Mouse (Mus musculus): Measurements from ENCODE around the gene Klkb1. TPM values are rescaled to one million over a fixed set of nuclear protein-coding genes. Genes with fewer than 3 reads are reported as not detected.
A peak's percentile ranks its signal among the peaks of the same experiment; 100 is the strongest.
"Not testable (repeated sequence)": the region's sequence is repeated elsewhere in the genome, so short reads cannot be mapped to it uniquely, and the experiment has no call there.

Gene Klkb1
- polyA plus RNA-seq (2016; fragmentation: Nextera tagmentation; extraction: Ambion mirVana): 0.04 TPM in 1 of 2 replicates, not detected in the other

- Histone ChIP-seq H3K4me3 (replicated peaks) (no peak within 1 kb of the TSS), H3K9ac (no peak within 1 kb of the TSS), H3K9me3 (no peaks in the 10 kb centered on the region), H3K4me2 (no peak within 1 kb of the TSS), H3K27ac (no peak within 1 kb of the TSS), H3K4me1 (no peaks in the 10 kb centered on the region), H3K27me3 (no peaks in the 10 kb centered on the region), H3K36me3 (replicated peaks) (no peaks in the 10 kb centered on the region)
- 91% methylated on average over 7 of the region's 7 CpGs for WGBS
- ATAC-seq (ENCODE audit: low FRiP score): no peak
These were observed at the start of gene Klkb1 for GRCm38 (mm10) chr8:45294687-45295086. Gene Klkb1 (minus strand): TSS chr8:45294859.

GRCm38 (mm10) chr8:45344298-45344697 is 49.6 kb upstream of the Klkb1 start:
- Histone ChIP-seq H3K9me3 (no peaks in the 10 kb centered on the region), H3K27ac (no peak overlapping the region), H3K4me1 (no peaks in the 10 kb centered on the region), H3K36me3 (replicated peaks) (no peaks in the 10 kb centered on the region), H3K27me3 (no peaks in the 10 kb centered on the region), H3K4me3 (replicated peaks) (no peak overlapping the region), H3K9ac (no peak overlapping the region), H3K4me2 (no peak overlapping the region)
- WGBS: 92% methylated on average over 8 of the region's 8 CpGs
- ATAC-seq (ENCODE audit: low FRiP score): no peak

GRCm38 (mm10) chr8:45341630-45342628 is 47.3 kb upstream of the Klkb1 start:
- no peak overlapping the region for H3K4me3 ChIP-seq (replicated peaks)
- H3K4me2 ChIP-seq: no peak overlapping the region
- no peak overlapping the region for H3K9ac ChIP-seq
- H3K27me3 ChIP-seq: no peaks in the 10 kb centered on the region
- H3K4me1 ChIP-seq: no peaks in the 10 kb centered on the region
- no peak for ATAC-seq (ENCODE audit: low FRiP score)
- WGBS: 91% methylated on average over 12 of the region's 12 CpGs
- H3K27ac ChIP-seq: no peak overlapping the region
- H3K36me3 ChIP-seq (replicated peaks): no peaks in the 10 kb centered on the region
- no peaks in the 10 kb centered on the region for H3K9me3 ChIP-seq

GRCm38 (mm10) chr8:45333493-45333892 is 38.8 kb upstream of the Klkb1 start:
- ATAC-seq (ENCODE audit: low FRiP score): peak; percentile 30; the same call in 1 of the 2 replicates
- peak overlapping the region; percentile 58 for H3K4me3 ChIP-seq (replicated peaks)
- H3K9me3 ChIP-seq: no peaks in the 10 kb centered on the region
- peaks cover 19% of the 10 kb centered on the region; the same call in 1 of the 2 replicates for H3K27me3 ChIP-seq
- H3K27ac ChIP-seq: no peak overlapping the region
- 3% methylated on average over 8 of the region's 8 CpGs for WGBS
- H3K9ac ChIP-seq: peak overlapping the region; percentile 73
- H3K4me2 ChIP-seq: peak overlapping the region; percentile 82
- no peaks in the 10 kb centered on the region for H3K36me3 ChIP-seq (replicated peaks)
- peaks cover 8% of the 10 kb centered on the region for H3K4me1 ChIP-seq

- peak within 1 kb of the TSS; percentile 73 for H3K9ac ChIP-seq
- H3K36me3 ChIP-seq (replicated peaks): no peaks in the 10 kb centered on the region
- H3K4me2 ChIP-seq: peak within 1 kb of the TSS; percentile 82
- peaks cover 19% of the 10 kb centered on the region; the same call in 1 of the 2 replicates for H3K27me3 ChIP-seq
- H3K4me1 ChIP-seq: peaks cover 8% of the 10 kb centered on the region
- peak within 1 kb of the TSS; percentile 58 for H3K4me3 ChIP-seq (replicated peaks)
- WGBS: under 1% methylated on average over 44 of the region's 44 CpGs
- H3K9me3 ChIP-seq: no peaks in the 10 kb centered on the region
- no peak within 1 kb of the TSS for H3K27ac ChIP-seq
- ATAC-seq (ENCODE audit: low FRiP score): peak; percentile 86
These were observed 38.2 kb upstream of the Klkb1 start, which contains the start of gene Cyp4v3 for GRCm38 (mm10) chr8:45332685-45333409. Gene Cyp4v3 (minus strand): TSS chr8:45333216.

- Histone ChIP-seq H3K4me1 (peaks cover 8% of the 10 kb centered on the region), H3K4me3 (replicated peaks) (no peak overlapping the region), H3K36me3 (replicated peaks) (no peaks in the 10 kb centered on the region), H3K9me3 (no peaks in the 10 kb centered on the region), H3K27ac (no peak overlapping the region), H3K27me3 (peaks cover 19% of the 10 kb centered on the region; the same call in 1 of the 2 replicates), H3K4me2 (no peak overlapping the region), H3K9ac (no peak overlapping the region)
- ATAC-seq (ENCODE audit: low FRiP score): no peak
- 71% methylated on average over 3 of the region's 3 CpGs for WGBS
These were observed 36.2 kb upstream of the Klkb1 start for GRCm38 (mm10) chr8:45330856-45331255.

- Histone ChIP-seq H3K9ac (no peak overlapping the region), H3K27me3 (peaks cover 14% of the 10 kb centered on the region; the same call in 1 of the 2 replicates), H3K27ac (no peak overlapping the region), H3K36me3 (replicated peaks) (no peaks in the 10 kb centered on the region), H3K4me1 (peaks cover 8% of the 10 kb centered on the region), H3K4me3 (replicated peaks) (no peak overlapping the region), H3K4me2 (no peak overlapping the region), H3K9me3 (no peaks in the 10 kb centered on the region)
- ATAC-seq (ENCODE audit: low FRiP score): no peak
- 89% methylated on average over 6 of the region's 6 CpGs for WGBS
These were observed 34.7 kb upstream of the Klkb1 start for GRCm38 (mm10) chr8:45329206-45329980.

GRCm38 (mm10) chr8:45327076-45327475 is 32.4 kb upstream of the Klkb1 start:
- not testable (repeated sequence) for H3K27ac ChIP-seq; ATAC-seq (ENCODE audit: low FRiP score); H3K4me3 ChIP-seq (replicated peaks); H3K4me1 ChIP-seq; H3K9me3 ChIP-seq; H3K4me2 ChIP-seq; H3K9ac ChIP-seq; H3K36me3 ChIP-seq (replicated peaks); H3K27me3 ChIP-seq

- no peaks in the 10 kb centered on the region for H3K27me3 ChIP-seq
- WGBS: 88% methylated on average over 4 of the region's 4 CpGs
- H3K9ac ChIP-seq: no peak overlapping the region
- H3K4me3 ChIP-seq (replicated peaks): no peak overlapping the region
- H3K4me2 ChIP-seq: no peak overlapping the region
- no peak overlapping the region for H3K27ac ChIP-seq
- H3K4me1 ChIP-seq: no peaks in the 10 kb centered on the region
- no peaks in the 10 kb centered on the region for H3K9me3 ChIP-seq
- no peaks in the 10 kb centered on the region for H3K36me3 ChIP-seq (replicated peaks)
- ATAC-seq (ENCODE audit: low FRiP score): no peak
These were observed 29.5 kb upstream of the Klkb1 start for GRCm38 (mm10) chr8:45324151-45324550.

GRCm38 (mm10) chr8:45321365-45321764 is 26.7 kb upstream of the Klkb1 start:
- Histone ChIP-seq H3K9ac (no peak overlapping the region), H3K4me2 (no peak overlapping the region)
- 81% methylated on average over 2 of the region's 2 CpGs for WGBS

GRCm38 (mm10) chr8:45320930-45321329 is 26.3 kb upstream of the Klkb1 start:
- Histone ChIP-seq H3K4me2 (no peak overlapping the region), H3K4me3 (replicated peaks) (no peak overlapping the region), H3K4me1 (no peaks in the 10 kb centered on the region), H3K27ac (no peak overlapping the region), H3K36me3 (replicated peaks) (no peaks in the 10 kb centered on the region), H3K9me3 (no peaks in the 10 kb centered on the region), H3K27me3 (no peaks in the 10 kb centered on the region), H3K9ac (no peak overlapping the region)
- no peak for ATAC-seq (ENCODE audit: low FRiP score)
- WGBS: 74% methylated on average over 1 of the region's 1 CpGs

More at GRCm38 (mm10) chr8:45321365-45321764, 26.7 kb upstream of the Klkb1 start:
- H3K27me3 ChIP-seq: no peaks in the 10 kb centered on the region
- no peak overlapping the region for H3K4me3 ChIP-seq (replicated peaks)
- H3K9me3 ChIP-seq: no peaks in the 10 kb centered on the region
- no peaks in the 10 kb centered on the region for H3K4me1 ChIP-seq
- ATAC-seq (ENCODE audit: low FRiP score): no peak
- no peaks in the 10 kb centered on the region for H3K36me3 ChIP-seq (replicated peaks)
- no peak overlapping the region for H3K27ac ChIP-seq

- H3K4me1 ChIP-seq: no peaks in the 10 kb centered on the region
- H3K27ac ChIP-seq: no peak overlapping the region
- H3K9me3 ChIP-seq: no peaks in the 10 kb centered on the region
- no peak overlapping the region for H3K4me2 ChIP-seq
- H3K27me3 ChIP-seq: no peaks in the 10 kb centered on the region
- H3K9ac ChIP-seq: no peak overlapping the region
- no peak overlapping the region for H3K4me3 ChIP-seq (replicated peaks)
- no peaks in the 10 kb centered on the region for H3K36me3 ChIP-seq (replicated peaks)
- 88% methylated on average over 4 of the region's 4 CpGs for WGBS
- ATAC-seq (ENCODE audit: low FRiP score): no peak
These were observed 16.3 kb upstream of the Klkb1 start for GRCm38 (mm10) chr8:45310967-45311366.
